ENCODE assay signal across 23 mouse cellular contexts in the genomic region with DNA sequence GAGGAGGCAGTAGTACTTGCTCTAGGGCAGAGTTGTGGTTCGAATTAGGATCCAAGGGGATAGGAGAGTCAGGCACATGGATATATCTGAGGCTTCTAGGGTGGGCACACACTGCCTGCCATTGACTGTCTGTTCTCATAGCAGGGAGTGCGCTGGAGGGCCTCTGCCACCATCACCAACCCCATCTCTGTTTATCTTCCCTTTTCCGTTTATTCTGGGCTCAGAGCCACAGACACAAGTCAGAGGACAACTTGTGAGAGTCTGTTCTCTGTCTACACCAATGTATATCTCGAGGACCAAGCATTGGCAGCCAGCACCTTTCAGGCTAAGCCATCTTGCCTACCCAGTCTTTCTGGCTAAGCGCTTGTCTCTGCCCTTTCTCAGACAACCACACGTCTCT. TPM values are rescaled to one million over a fixed set of nuclear protein-coding genes. Genes with fewer than 3 reads are reported as not detected.
DNase-seq lines count a peak whose midpoint lies in the region; ATAC-seq and TF ChIP-seq lines count a peak whose summit lies in the region.
"Had no signal": no experiment of that assay in that cellular context is flagged by ENCODE, and none has a peak within 500 bp of the region (broad histone marks: within the 10 kb centered on the region; RNA-seq: fewer than 3 reads in every experiment).

No protein-coding gene starts in this region.

- H3K4me3 ChIP-seq in heart, postnatal 0 days (ENCODE audit: low read depth, low read length) = no peak overlapping the region
- no peak overlapping the region for H3K4me3 ChIP-seq in bone marrow, adult 2 months (replicated peaks; ENCODE audit: control insufficient read depth, low read depth, low read length)
- no peak overlapping the region for H3K4me3 ChIP-seq in lung, embryonic 15.5 days
- H3K4me3 ChIP-seq: embryonic facial prominence, embryonic 12.5 days; limb, embryonic 13.5 days; liver, embryonic 13.5 days; midbrain, embryonic 13.5 days had no signal

- no peak for TF ChIP-seq EP300 in heart, postnatal 0 days (IDR thresholded peaks at IDR 0.05; ENCODE audit: low read depth)

- intact Hi-C loops in heart, postnatal 36 days (cut with DNase I) = no loop called here

- H3K9ac ChIP-seq in heart, postnatal 0 days (replicated peaks; ENCODE audit: low read depth, low read length) = no peak overlapping the region
- H3K9ac ChIP-seq in lung, embryonic 15.5 days = no peak overlapping the region
- H3K9ac ChIP-seq: embryonic facial prominence, embryonic 12.5 days; limb, embryonic 13.5 days; liver, embryonic 13.5 days; midbrain, embryonic 13.5 days had no signal

- H3K4me1 ChIP-seq in heart, postnatal 0 days (ENCODE audit: control insufficient read depth, insufficient read depth) = no peaks in the 10 kb centered on the region
- H3K4me1 ChIP-seq in bone marrow, adult 2 months (ENCODE audit: control insufficient read depth, insufficient read depth, low read length) = peaks cover 1% of the 10 kb centered on the region; the same call in 1 of the 2 replicates
- H3K4me1 ChIP-seq in lung, embryonic 15.5 days = peaks cover 19% of the 10 kb centered on the region

- H3K36me3 ChIP-seq in heart, postnatal 0 days (replicated peaks; ENCODE audit: control insufficient read depth, insufficient read depth, low read length) = peaks cover 57% of the 10 kb centered on the region
- H3K36me3 ChIP-seq in lung, embryonic 15.5 days = peaks cover 25% of the 10 kb centered on the region

- H3K27me3 ChIP-seq in heart, postnatal 0 days (ENCODE audit: control insufficient read depth, insufficient read depth, low read length) = no peaks in the 10 kb centered on the region
- no peaks in the 10 kb centered on the region for H3K27me3 ChIP-seq in lung, embryonic 15.5 days
- H3K27me3 ChIP-seq: embryonic facial prominence, embryonic 12.5 days; limb, embryonic 13.5 days; liver, embryonic 13.5 days; midbrain, embryonic 13.5 days had no signal

- no peak overlapping the region for H3K27ac ChIP-seq in heart, postnatal 0 days (ENCODE audit: low read depth)
- peak overlapping the region; percentile 60 for H3K27ac ChIP-seq in bone marrow, adult 2 months (ENCODE audit: control insufficient read depth, insufficient read depth, low read depth, low read length, poor library complexity)
- peak overlapping the region; percentile 21; the same call in 1 of the 2 replicates for H3K27ac ChIP-seq in lung, embryonic 15.5 days
- H3K27ac ChIP-seq: embryonic facial prominence, embryonic 12.5 days; hindbrain, postnatal 0 days; limb, embryonic 13.5 days; liver, embryonic 13.5 days; midbrain, embryonic 13.5 days had no signal

- DNase-seq in heart, postnatal 0 days (ENCODE audit: low spot score) = no peak
- DNase-seq in heart, postnatal 36 days = no peak
- DNase-seq in lung, postnatal 36 days = peak; percentile 66
- DNase-seq in natural killer cell, adult 2 months (ENCODE audit: low spot score in 2 of 2) = no peak
- DNase-seq: adrenal gland, adult 8-10 months; B cell, adult 2 months; heart, adult 11 months; kidney, adult 9 months; kidney, postnatal 14 days; liver, embryonic 13.5 days; spleen, adult 18-20 months had no signal

- no peaks in the 10 kb centered on the region for H3K9me3 ChIP-seq in heart, postnatal 0 days (replicated peaks; ENCODE audit: control insufficient read depth, low read length)
- no peaks in the 10 kb centered on the region for H3K9me3 ChIP-seq in lung, embryonic 15.5 days
- H3K9me3 ChIP-seq: embryonic facial prominence, embryonic 12.5 days; limb, embryonic 13.5 days; liver, embryonic 13.5 days; midbrain, embryonic 13.5 days had no signal

- peak; percentile 14; the same call in 1 of the 2 replicates for ATAC-seq in heart, postnatal 0 days (ENCODE audit: insufficient read depth, low read depth)
- ATAC-seq in lung, embryonic 15.5 days (ENCODE audit: borderline replicate concordance, extremely low read depth, low FRiP score, low TSS enrichment) = 0 out of 2 replicates have a peak, but pooled peaks have one; percentile 2
- ATAC-seq in CD4-positive, CD25-positive, alpha-beta regulatory T cell, adult 4 months = no peak
- no peak for ATAC-seq in frontal cortex, adult (ENCODE audit: low TSS enrichment)
- ATAC-seq: activated CD4-positive, CD25-positive, alpha-beta regulatory T cell, adult 4 months; intestine, embryonic 16.5 days had no signal

- no peak overlapping the region for H3K4me2 ChIP-seq in heart, postnatal 0 days (ENCODE audit: low read depth, low read length)
- 0 out of 2 replicates have a peak overlapping the region, but pooled peaks have one; percentile 7 for H3K4me2 ChIP-seq in lung, embryonic 15.5 days
- H3K4me2 ChIP-seq: embryonic facial prominence, embryonic 12.5 days; limb, embryonic 13.5 days; liver, embryonic 13.5 days; midbrain, embryonic 13.5 days had no signal

- TF ChIP-seq POLR2A in bone marrow, adult 2 months (IDR thresholded peaks at IDR 0.05; ENCODE audit: borderline replicate concordance, control insufficient read depth, low read depth, low read length) = no peak

- no peak for TF ChIP-seq CTCF in heart, postnatal 0 days (IDR thresholded peaks at IDR 0.05; ENCODE audit: low read depth)
- TF ChIP-seq CTCF in bone marrow, adult 2 months (IDR thresholded peaks at IDR 0.05; ENCODE audit: control insufficient read depth, insufficient read depth, low read length) = no peak

- 53% methylated on average over 6 of the region's 6 CpGs for WGBS in heart, postnatal 0 days
- 29% methylated on average over 6 of the region's 6 CpGs for WGBS in bone marrow, adult 2 months
- 63% methylated on average over 6 of the region's 6 CpGs for WGBS in lung, embryonic 15.5 days

RNA-seq across cellular contexts. Expression of gene 2410131K14Rik, which starts 14.6 kb away (rescaled TPM):
- total RNA-seq in heart, postnatal 0 days (2014; rRNA removed; ENCODE audit: low replicate concordance) = 4.1 and 7.1 TPM in 2 replicates
- polyA plus RNA-seq in heart, postnatal 0 days (2015; fragmentation: Nextera tagmentation; extraction: Ambion mirVana) = 5.1 and 5.9 TPM in 2 replicates
- 1 to 10 TPM; 7.7 to 8.1 TPM for total RNA-seq in heart, postnatal 36 days (2021)
- 0.57 and 3.1 TPM in 2 replicates for polyA plus RNA-seq in bone marrow, adult 2 months (2011; ENCODE audit: insufficient read depth, insufficient read length, low replicate concordance, missing spikeins)
- polyA plus RNA-seq in lung, embryonic 15.5 days (2015; fragmentation: Nextera tagmentation; extraction: Ambion mirVana) = 8.1 and 8.5 TPM in 2 replicates
- polyA plus RNA-seq in CD4-positive, CD25-positive, alpha-beta regulatory T cell, adult 4 months (2017; shearing (Covaris generic)) = 1 to 10 TPM; 3.6 TPM

RNA-seq across cellular contexts. Expression of gene Rnft2, which starts 14.7 kb away (rescaled TPM):
- total RNA-seq in heart, postnatal 0 days (2014; rRNA removed; ENCODE audit: low replicate concordance) = 1.7 and 12.7 TPM in 2 replicates
- 0.40 and 0.70 TPM in 2 replicates for polyA plus RNA-seq in heart, postnatal 0 days (2015; fragmentation: Nextera tagmentation; extraction: Ambion mirVana)
- 1 to 10 TPM; 2.0 to 2.5 TPM for total RNA-seq in heart, postnatal 36 days (2021)
- 0.86 TPM in 1 of 2 replicates, not detected in the other for polyA plus RNA-seq in bone marrow, adult 2 months (2011; ENCODE audit: insufficient read depth, insufficient read length, low replicate concordance, missing spikeins)
- polyA plus RNA-seq in lung, embryonic 15.5 days (2015; fragmentation: Nextera tagmentation; extraction: Ambion mirVana) = 2.0 and 2.6 TPM in 2 replicates
- polyA plus RNA-seq in CD4-positive, CD25-positive, alpha-beta regulatory T cell, adult 4 months (2017; shearing (Covaris generic)) = not detected
- total RNA-seq: hematopoietic stem cell, adult 5-6 weeks; monocyte, adult 5-6 weeks had no signal

Comparison
In these comparisons a context has a peak if more than half of its experiments do, and no peak if none do; other contexts are left out.
1. ATAC-seq: peak in heart, postnatal 0 days (single experiment) and lung, embryonic 15.5 days (single experiment); none in CD4-positive, CD25-positive, alpha-beta regulatory T cell, adult 4 months (single experiment) and frontal cortex, adult (single experiment).